Mouse (Mus musculus): Measurements from ENCODE around the gene Fez1. TPM values are rescaled to one million over a fixed set of nuclear protein-coding genes. Genes with fewer than 3 reads are reported as not detected.

The Fez1 gene
- polyA plus RNA-seq, 1 experiment: not detected

GRCm38 (mm10) chr9:36803926-36804325 lies 17.7 kb upstream of the Fez1 start:
- no peak overlapping the region for H3K27ac ChIP-seq (ENCODE audit: insufficient read depth, low read depth, low read length)
- no peak overlapping the region for H3K4me3 ChIP-seq (ENCODE audit: insufficient read depth, low read length)
- TF ChIP-seq CTCF (IDR thresholded peaks at IDR 0.05; ENCODE audit: low read depth, low read length) (no peak), POLR2A (IDR thresholded peaks at IDR 0.05; ENCODE audit: borderline replicate concordance, low read depth, low read length) (no peak)
- H3K4me1 ChIP-seq (ENCODE audit: control insufficient read depth, insufficient read depth, low read length): peaks cover 4% of the 10 kb centered on the region

GRCm38 (mm10) chr9:36805256-36805975 lies 16.2 kb upstream of the Fez1 start:
- TF ChIP-seq POLR2A (IDR thresholded peaks at IDR 0.05; ENCODE audit: borderline replicate concordance, low read depth, low read length) (no peak), CTCF (IDR thresholded peaks at IDR 0.05; ENCODE audit: low read depth, low read length) (no peak)
- Histone ChIP-seq H3K27ac (ENCODE audit: insufficient read depth, low read depth, low read length) (no peak overlapping the region), H3K4me1 (ENCODE audit: control insufficient read depth, insufficient read depth, low read length) (0 out of 2 replicates have a peak, but pooled peaks cover 2% of the 10 kb centered on the region), H3K4me3 (ENCODE audit: insufficient read depth, low read length) (no peak overlapping the region)

- Histone ChIP-seq H3K4me3 (ENCODE audit: insufficient read depth, low read length) (no peak overlapping the region), H3K4me1 (ENCODE audit: control insufficient read depth, insufficient read depth, low read length) (0 out of 2 replicates have a peak, but pooled peaks cover 2% of the 10 kb centered on the region), H3K27ac (ENCODE audit: insufficient read depth, low read depth, low read length) (no peak overlapping the region)
- TF ChIP-seq POLR2A (IDR thresholded peaks at IDR 0.05; ENCODE audit: borderline replicate concordance, low read depth, low read length) (no peak), CTCF (IDR thresholded peaks at IDR 0.05; ENCODE audit: low read depth, low read length) (no peak)
These were observed 13.4 kb upstream of the Fez1 start for GRCm38 (mm10) chr9:36808126-36808785.

DNA sequence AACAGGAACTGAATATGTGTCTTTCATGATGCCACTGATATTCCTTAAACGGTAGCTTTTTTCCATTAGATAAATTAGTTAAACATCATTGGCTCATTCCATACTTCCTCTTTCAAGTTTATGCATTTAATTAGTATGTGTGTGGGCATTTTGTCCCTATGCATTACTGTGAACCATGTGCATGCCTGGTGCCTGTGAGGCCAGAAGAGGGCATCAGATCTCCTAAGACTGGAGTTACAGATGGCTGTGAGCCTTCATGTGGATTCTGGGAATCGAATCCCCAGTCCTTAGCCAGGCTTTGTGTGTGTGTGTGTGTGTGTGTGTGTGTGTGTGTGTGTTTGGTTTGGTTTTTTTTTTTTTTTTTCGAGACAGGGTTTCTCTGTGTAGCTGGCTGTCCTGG lies 7.2 kb upstream of the Fez1 start:
- TF ChIP-seq CTCF (IDR thresholded peaks at IDR 0.05; ENCODE audit: low read depth, low read length) (no peak), POLR2A (IDR thresholded peaks at IDR 0.05; ENCODE audit: borderline replicate concordance, low read depth, low read length) (no peak)
- H3K4me3 ChIP-seq (ENCODE audit: insufficient read depth, low read length): no peak overlapping the region
- H3K27ac ChIP-seq (ENCODE audit: insufficient read depth, low read depth, low read length): no peak overlapping the region
- 0 out of 2 replicates have a peak, but pooled peaks cover 2% of the 10 kb centered on the region for H3K4me1 ChIP-seq (ENCODE audit: control insufficient read depth, insufficient read depth, low read length)

DNA sequence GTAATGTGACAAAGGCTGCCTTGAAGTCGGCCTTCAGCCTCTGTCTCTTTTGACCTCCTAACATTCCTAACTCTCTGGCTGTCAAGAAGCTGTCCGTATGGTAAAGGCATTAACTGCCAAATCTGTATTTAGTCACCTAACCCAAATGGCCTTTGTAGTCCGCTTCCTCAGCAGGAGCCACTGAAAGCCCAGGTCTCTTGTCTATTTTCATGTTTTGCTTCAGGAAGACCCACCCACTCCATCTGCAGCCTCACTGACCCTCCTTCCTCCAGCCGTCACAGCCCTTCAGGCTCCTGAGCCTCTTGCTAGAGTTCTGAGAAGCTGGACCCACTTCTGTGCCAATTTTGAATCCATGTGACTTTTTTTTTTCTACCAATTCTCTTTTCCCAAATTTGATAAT lies 2.8 kb upstream of the Fez1 start:
- TF ChIP-seq CTCF (IDR thresholded peaks at IDR 0.05; ENCODE audit: low read depth, low read length) (no peak), POLR2A (IDR thresholded peaks at IDR 0.05; ENCODE audit: borderline replicate concordance, low read depth, low read length) (no peak)
- no peak overlapping the region for H3K27ac ChIP-seq (ENCODE audit: insufficient read depth, low read depth, low read length)
- no peak overlapping the region for H3K4me3 ChIP-seq (ENCODE audit: insufficient read depth, low read length)
- H3K4me1 ChIP-seq (ENCODE audit: control insufficient read depth, insufficient read depth, low read length): no peaks in the 10 kb centered on the region

- Histone ChIP-seq H3K4me1 (ENCODE audit: control insufficient read depth, insufficient read depth, low read length) (no peaks in the 10 kb centered on the region), H3K27ac (ENCODE audit: insufficient read depth, low read depth, low read length) (no peak overlapping the region), H3K4me3 (ENCODE audit: insufficient read depth, low read length) (no peak overlapping the region)
- TF ChIP-seq POLR2A (IDR thresholded peaks at IDR 0.05; ENCODE audit: borderline replicate concordance, low read depth, low read length) (no peak), CTCF (IDR thresholded peaks at IDR 0.05; ENCODE audit: low read depth, low read length) (no peak)
These were observed 558 bp upstream of the Fez1 start for GRCm38 (mm10) chr9:36820969-36821643.

- no peak overlapping the region for H3K4me3 ChIP-seq (ENCODE audit: insufficient read depth, low read length)
- H3K4me1 ChIP-seq (ENCODE audit: control insufficient read depth, insufficient read depth, low read length): no peaks in the 10 kb centered on the region
- TF ChIP-seq CTCF (IDR thresholded peaks at IDR 0.05; ENCODE audit: low read depth, low read length) (no peak), POLR2A (IDR thresholded peaks at IDR 0.05; ENCODE audit: borderline replicate concordance, low read depth, low read length) (no peak)
- H3K27ac ChIP-seq (ENCODE audit: insufficient read depth, low read depth, low read length): no peak overlapping the region
These were observed 360 bp downstream of the Fez1 start for GRCm38 (mm10) chr9:36822024-36822423.

DNA sequence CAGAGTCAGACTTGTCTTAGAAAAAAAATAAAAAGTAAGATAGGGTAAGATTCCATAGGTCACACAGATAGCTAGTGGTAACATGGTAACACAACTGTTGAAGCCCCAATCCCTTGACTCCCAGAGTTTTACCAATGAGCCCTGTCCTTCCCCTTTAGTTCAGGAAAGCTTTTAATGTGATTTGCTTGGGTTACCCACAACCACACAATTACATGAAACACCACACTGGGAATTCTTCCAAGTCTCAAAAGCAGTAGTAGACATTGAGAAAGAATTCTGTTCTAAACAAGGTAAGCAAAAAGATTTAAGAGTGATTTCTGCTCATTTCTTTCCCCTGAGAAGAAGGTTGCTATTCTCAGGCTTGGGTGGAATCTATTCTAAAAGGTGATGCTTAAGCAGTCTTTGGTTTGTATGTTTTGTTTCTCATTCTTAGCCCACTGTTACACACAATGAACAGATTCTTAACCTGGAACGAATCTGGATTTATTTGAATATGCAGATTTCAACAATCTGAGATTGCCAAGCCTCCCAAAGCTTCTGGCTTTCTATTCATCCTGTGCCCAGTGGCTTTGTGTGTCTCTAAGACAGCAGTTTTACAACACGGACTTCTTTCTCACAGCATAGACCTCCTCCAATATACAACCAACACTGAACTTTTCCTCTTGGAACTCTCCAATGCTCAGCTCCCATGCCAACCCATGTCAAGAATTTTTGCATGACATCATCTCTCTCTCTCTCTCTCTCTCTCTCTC lies 5.1 kb downstream of the Fez1 start:
- no peaks in the 10 kb centered on the region for H3K4me1 ChIP-seq (ENCODE audit: control insufficient read depth, insufficient read depth, low read length)
- H3K27ac ChIP-seq (ENCODE audit: insufficient read depth, low read depth, low read length): no peak overlapping the region
- no peak for TF ChIP-seq POLR2A (IDR thresholded peaks at IDR 0.05; ENCODE audit: borderline replicate concordance, low read depth, low read length)
- no peak for TF ChIP-seq CTCF (IDR thresholded peaks at IDR 0.05; ENCODE audit: low read depth, low read length)
- no peak overlapping the region for H3K4me3 ChIP-seq (ENCODE audit: insufficient read depth, low read length)

- H3K4me3 ChIP-seq (ENCODE audit: insufficient read depth, low read length): no peak overlapping the region
- TF ChIP-seq CTCF (IDR thresholded peaks at IDR 0.05; ENCODE audit: low read depth, low read length): no peak
- TF ChIP-seq POLR2A (IDR thresholded peaks at IDR 0.05; ENCODE audit: borderline replicate concordance, low read depth, low read length): no peak
These were observed 9.7 kb downstream of the Fez1 start for GRCm38 (mm10) chr9:36831401-36831800.

More at GRCm38 (mm10) chr9:36831401-36831800, 9.7 kb downstream of the Fez1 start:
- Histone ChIP-seq H3K4me1 (ENCODE audit: control insufficient read depth, insufficient read depth, low read length) (no peaks in the 10 kb centered on the region), H3K27ac (ENCODE audit: insufficient read depth, low read depth, low read length) (no peak overlapping the region)
